Mouse (Mus musculus): ENCODE data around the gene 4930558C23Rik. TPM values are rescaled to one million over a fixed set of nuclear protein-coding genes. Genes with fewer than 3 reads are reported as not detected.
A peak's percentile ranks its signal among the peaks of the same experiment; 100 is the strongest.
"Not testable (repeated sequence)": the region's sequence is repeated elsewhere in the genome, so short reads cannot be mapped to it uniquely, and the experiment has no call there.

Gene 4930558C23Rik
- total RNA-seq, 2 experiments from 2014 or later, result not detected

DNA sequence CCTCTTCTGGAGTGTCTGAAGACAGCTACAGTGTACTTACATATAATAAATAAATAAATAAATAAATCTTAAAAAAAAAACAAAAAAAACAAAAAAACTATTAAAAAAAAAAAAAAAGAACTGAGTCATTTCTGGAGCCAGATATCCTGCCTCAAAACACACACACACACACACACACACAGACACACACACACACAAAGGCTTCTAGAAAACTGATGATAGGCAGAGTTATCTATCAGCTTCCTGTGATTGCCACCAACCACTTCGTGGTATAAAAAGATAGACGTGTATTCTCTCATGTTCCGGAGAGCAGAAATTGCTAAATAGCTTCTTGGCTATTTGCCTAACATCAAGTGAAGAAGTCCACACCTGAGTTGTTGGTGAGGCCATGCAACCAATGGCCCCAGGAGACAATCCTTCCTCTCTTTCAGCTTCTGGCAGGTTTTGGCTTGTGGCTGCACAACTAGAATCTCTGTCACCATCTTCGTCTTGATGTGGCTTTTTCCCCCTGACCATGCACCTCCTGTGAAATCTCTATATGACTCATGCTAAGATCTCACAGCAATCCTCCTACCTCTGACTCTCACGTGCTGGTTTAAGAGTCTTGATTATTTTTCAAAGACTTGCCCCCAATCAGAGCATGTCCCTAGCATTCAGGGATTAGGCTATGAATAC, 17.1 kb downstream of the 4930558C23Rik start:
- DNase-seq (ENCODE audit: low spot score in 2 of 2), result no peak

DNA sequence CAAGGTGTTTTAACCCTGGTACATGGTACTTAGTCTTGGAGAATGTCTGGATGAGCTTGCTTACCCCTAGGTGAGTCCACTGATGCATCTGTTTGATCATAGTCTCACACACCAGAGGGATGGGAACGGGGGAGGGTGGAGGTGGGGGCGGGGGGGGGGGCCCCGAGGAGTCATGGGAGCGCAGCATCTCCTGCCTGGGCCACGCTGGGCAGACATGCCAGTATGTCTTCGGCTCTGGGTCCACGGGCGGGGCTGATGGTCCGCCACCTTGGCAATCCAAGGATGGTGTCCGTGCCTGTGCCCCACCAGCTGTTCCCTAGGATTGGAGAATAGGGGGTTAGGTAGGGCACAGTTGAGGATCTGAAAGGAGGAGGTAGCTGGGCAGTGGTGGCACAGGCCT, 29.4 kb downstream of the 4930558C23Rik start:
- no peak for DNase-seq (ENCODE audit: low spot score in 2 of 2)

DNA sequence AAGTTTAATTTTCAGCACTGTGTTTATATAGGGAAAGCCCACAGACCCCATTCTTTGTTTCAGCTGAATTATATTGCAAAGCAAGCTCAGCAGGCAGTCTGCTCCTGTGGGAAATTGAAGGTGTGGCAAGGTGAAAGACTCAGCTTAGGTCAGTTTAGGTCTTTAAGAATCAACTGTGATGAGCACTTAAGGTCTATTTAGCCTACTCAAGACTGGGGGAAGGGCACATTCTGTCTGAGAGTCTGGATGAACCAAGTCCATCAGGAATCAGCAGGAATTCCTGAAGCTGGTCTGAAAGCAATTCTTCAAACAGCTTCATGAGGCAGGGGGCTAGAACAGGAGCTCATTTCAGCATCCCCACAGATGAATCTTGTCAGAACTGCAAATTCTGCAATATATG, 32.5 kb downstream of the 4930558C23Rik start:
- no peak for DNase-seq (ENCODE audit: low spot score in 2 of 2)

DNA sequence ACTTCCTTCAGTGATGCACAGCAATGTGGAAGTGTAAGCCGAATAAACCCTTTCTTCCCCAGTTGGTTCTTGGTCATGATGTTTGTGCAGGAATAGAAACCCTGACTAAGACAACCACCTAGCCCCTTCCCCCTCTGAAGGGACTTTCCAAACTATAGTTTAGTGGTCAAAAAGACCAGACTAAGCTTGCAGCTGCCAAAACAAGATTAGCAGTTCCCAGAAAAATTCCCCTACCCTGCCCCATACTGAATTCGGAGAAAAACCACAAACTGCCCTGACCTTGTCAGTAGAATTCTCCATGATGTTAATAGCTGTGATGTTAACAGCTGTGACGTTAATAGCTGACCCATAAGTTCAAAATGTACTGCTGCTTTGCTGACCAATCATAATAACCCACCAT, 42.4 kb downstream of the 4930558C23Rik start:
- DNase-seq (ENCODE audit: low spot score in 2 of 2), result not testable (repeated sequence)

DNA sequence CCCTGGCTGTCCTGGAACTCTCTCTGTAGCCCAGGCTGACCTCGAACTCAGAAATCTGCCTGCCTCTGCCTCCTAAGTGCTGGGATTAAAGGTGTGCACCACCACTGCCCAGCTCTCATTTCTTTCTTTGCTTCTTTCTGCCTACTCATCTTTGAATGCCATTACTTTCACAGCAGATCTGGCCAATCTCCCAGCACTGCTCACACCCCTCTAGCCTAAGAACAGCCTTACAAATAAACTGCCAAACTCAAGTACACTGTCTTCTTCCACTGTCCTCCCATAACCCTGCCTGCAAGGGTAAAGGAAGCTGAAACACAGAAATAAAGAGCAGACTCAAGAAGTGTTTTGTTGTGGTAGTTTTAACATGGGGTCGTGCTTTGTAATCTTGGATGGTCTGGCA, 44.9 kb downstream of the 4930558C23Rik start:
- no peak for DNase-seq (ENCODE audit: low spot score in 2 of 2)

DNA sequence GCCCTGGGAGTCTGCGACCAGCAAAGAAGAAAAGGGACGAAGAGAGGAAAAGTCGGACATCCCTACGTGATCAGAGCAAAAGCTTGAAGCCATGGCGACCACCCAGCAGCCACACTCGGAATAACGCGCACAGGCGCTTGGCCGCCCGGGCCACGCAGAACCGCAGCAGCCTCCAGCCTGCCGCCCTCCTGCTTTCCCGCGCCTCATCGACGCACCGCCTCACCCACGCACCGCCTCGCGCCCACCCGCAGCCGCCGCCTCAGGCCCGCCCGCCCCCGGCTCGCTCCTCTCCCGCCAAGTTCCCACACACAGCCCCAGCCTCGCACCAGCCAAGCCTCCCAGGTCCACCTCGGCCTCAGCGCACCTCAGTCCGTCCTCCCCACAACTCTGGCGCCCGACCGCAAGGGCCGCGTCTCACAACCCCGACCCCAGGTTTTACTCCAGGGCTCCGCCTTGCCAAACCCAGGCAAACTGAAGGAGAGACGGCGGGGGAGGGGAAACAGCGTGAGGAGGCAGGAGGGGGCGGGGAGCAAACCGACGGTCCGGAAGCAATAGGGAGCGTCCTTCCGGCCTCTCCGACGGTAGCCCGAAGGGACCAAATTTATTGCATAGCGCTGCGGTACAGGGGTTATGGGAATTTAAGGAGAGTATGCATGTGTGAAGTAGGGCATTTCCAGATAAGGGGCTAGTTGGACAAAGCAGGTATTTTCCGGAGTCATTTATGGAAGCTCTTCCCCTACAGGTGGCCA, 45.8 kb downstream of the 4930558C23Rik start, which contains the start of gene Setdb1:
Setdb1 (minus strand) TSS at position 502 of the 749 bp plus-strand sequence.
- DNase-seq (ENCODE audit: low spot score in 2 of 2), result peak; percentile 94 to 97

DNA sequence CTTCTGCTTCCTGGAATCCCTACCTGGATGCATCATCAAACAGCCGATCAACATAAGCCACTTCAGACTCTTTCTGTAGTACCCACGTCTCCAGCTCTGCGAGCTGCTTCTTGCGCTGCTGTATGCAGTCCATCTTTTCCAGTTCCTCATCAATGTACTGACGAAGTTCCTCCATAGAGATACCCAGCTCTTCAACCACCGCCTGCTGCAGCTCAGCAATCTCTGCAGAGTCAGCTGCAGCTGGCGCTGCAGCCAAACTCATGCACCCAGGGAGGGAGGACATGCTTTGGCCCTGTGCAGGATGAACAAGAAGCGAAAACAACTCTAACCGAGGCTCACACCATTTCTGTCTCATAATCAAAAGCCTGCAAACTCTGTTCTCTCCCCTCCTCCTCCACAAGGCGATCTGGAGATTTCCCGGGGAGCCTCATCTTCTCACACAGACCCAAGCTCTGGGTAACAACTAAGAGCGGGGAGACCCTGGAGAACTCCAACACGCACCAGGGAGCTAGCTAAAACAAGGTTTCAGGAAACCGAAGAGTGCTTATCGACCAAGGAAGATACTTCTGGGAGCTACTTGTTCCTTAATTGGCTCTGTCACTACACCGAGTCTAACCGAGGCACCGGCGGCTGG, 46.6 kb downstream of the 4930558C23Rik start:
- DNase-seq (ENCODE audit: low spot score in 2 of 2), result not testable (repeated sequence)

DNA sequence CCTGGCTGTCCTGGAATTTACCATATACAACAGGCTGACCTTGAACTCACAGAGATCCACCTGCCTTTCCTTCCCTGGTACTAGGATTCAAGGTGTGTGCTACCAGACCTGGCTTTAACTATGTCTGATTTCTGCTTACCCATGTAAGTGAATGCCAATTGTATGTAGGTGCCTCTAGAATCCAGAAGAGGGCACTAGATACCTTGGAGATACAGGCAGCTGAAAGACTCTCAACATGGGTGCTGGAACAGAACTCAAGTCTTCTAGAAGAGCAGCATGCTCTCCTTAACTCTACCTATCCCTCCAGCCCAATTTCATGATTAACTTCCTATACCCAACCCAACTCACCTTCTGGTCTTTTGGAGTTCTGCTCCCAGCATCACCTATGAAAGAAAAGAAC, 53.1 kb downstream of the 4930558C23Rik start:
- DNase-seq (ENCODE audit: low spot score in 2 of 2), result no peak

DNA sequence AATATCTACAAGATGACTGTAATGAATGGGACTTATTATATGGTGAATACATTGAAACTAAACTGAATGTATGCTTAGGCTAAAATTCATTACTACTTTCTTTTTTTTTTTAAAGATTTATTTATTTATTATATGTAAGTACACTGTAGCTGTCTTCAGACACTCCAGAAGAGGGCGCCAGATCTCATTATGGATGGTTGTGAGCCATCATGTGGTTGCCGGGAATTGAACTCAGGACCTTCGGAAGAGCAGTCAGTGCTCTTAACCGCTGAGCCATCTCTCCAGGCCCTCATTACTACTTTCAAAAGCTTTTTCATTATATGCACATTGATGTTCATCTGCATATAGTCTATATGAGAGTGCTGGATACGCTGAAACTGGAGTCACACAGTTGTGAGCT, 54.3 kb downstream of the 4930558C23Rik start:
- not testable (repeated sequence) for DNase-seq (ENCODE audit: low spot score in 2 of 2)

DNA sequence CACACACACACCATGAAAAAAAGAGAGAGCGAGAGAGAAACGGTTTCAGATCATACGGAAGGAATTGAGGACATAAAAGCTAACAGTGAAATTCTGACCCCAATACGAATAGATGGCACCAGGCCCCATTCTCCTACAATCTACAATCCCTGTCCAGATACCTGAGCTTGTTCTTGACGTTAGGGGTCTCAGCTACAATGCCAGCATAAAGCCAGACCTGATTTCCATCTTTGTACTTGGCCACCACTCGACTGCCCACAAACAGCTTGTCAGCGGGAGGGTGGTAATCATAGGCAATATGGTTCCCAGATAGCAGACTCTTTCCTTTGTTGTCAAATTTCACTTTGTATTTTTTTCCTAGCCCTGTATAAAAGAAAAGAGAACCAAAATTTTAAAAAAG, 56.2 kb downstream of the 4930558C23Rik start:
- no peak for DNase-seq (ENCODE audit: low spot score in 2 of 2)

DNA sequence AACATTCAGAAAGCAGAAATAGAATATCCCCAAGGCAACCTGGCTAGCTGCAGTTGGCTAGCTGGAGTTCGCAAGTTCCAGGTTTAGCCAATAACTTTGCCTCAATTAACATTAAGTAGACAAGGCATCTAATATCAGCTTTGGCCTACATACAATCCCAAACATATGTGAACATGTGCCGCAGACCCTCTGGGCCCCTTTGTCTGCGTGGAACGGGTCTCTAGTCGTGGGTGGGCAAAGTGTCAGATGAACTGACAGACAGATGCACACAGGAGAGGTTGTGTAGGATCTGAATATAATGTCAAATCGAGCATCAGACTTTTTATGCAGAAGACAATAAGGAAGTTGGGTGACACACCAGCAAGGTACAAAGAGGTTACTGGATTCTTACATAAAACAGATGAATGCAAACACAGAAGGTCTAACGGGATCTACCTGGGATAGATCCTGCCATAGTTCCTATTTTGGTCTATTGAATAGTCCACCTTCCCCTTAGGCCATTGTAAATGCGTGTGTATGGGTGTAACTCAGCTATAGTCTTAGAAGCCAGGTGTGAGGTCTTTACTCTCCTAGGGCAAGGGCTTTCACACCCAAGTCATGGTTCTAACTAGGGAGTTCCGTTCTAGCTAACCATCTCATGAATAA, 59.2 kb downstream of the 4930558C23Rik start:
- DNase-seq (ENCODE audit: low spot score in 2 of 2), result not testable (repeated sequence)

DNA sequence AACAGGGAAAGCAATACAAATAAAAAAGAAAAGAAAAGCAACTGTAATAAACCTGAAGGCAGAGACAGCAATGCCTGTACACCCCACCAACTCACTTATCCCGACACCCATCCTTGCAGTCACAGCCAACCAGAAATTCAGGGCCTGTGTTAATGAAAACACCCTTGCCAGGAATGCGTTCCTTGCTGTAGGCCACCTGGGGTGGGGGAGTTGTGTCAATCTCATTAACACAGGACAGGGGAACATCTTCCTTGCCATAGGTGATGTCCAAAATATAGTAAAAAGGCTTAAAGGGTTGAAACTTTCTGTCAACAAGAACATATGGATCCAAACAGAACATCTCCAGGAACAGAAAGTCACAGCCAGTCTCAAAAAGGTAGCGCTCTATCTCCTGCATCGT, 64.4 kb downstream of the 4930558C23Rik start:
- DNase-seq (ENCODE audit: low spot score in 2 of 2), result no peak

DNA sequence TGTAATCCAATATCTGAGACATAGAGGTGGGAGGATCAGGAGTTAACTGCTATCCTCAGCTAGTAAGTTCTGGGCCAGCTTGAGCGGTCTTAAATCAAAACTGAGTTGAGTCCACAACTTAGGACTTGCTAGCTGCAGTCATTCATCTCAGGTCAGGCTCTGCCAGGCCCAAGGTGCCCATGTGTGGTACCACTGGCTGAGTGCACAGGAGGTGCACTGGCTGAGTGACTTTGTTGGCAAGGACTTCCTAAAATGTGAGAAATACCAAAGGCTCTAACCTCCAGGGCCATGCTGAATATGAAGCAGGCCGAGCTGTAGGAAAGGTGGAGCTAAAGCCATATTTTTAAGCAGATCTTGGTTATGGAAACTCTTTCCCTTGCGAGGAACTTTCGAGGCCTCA, 65.3 kb downstream of the 4930558C23Rik start:
- DNase-seq (ENCODE audit: low spot score in 2 of 2), result no peak

Other genes starting within 250 kb of the 4930558C23Rik start
- 100 to 1,000 TPM; 112 to 123 TPM for gene Sema6c, start 242.4 kb downstream of the 4930558C23Rik start, total RNA-seq (2021)
- gene Gabpb2, start 184.9 kb downstream of the 4930558C23Rik start, total RNA-seq (2021), result 10 to 100 TPM; 18.0 to 18.8 TPM
- gene Cdc42se1, start 174.1 kb downstream of the 4930558C23Rik start, total RNA-seq (2021), result 10 to 100 TPM; 48.1 to 49.2 TPM
- gene Mllt11, start 170.7 kb downstream of the 4930558C23Rik start, total RNA-seq (2021), result 10 to 100 TPM; 30.9 to 34.4 TPM
- under 1 TPM in 1 of 2 experiments, not detected in 1; 0.18 TPM for gene Gm128, start 161.2 kb downstream of the 4930558C23Rik start, total RNA-seq (2021)
- gene Bnipl, start 151.6 kb downstream of the 4930558C23Rik start, total RNA-seq (2021), result under 1 TPM; 0.16 to 0.29 TPM
- gene Mindy1, start 121.5 kb downstream of the 4930558C23Rik start, total RNA-seq (2021), result 10 to 100 TPM; 22.8 to 26.8 TPM
- gene Prune1, start 120.8 kb downstream of the 4930558C23Rik start, total RNA-seq (2021), result 10 to 100 TPM; 68.7 to 78.2 TPM
- 1 to 10 TPM in 1 of 2 experiments, under 1 TPM in 1; 0.57 to 1.1 TPM for gene Anxa9, start 95.7 kb downstream of the 4930558C23Rik start, total RNA-seq (2021)
- gene Cers2, start 88.0 kb downstream of the 4930558C23Rik start, total RNA-seq (2021), result 10 to 100 TPM; 56.0 to 61.5 TPM
- gene Setdb1, start 45.6 kb downstream of the 4930558C23Rik start, total RNA-seq (2021), result 10 to 100 TPM; 22.5 to 24.5 TPM
- 10 to 100 TPM; 59.6 to 72.8 TPM for gene Arnt, start 31.5 kb upstream of the 4930558C23Rik start, total RNA-seq (2021)
- 10 to 100 TPM; 49.1 to 52.4 TPM for gene Ctsk, start 96.4 kb upstream of the 4930558C23Rik start, total RNA-seq (2021)
- gene Ctss, start 123.9 kb upstream of the 4930558C23Rik start, total RNA-seq (2021), result 10 to 100 TPM; 10.1 to 10.7 TPM
- not detected for gene Hormad1, start 156.8 kb upstream of the 4930558C23Rik start, total RNA-seq (2021)
- gene Golph3l, start 186.1 kb upstream of the 4930558C23Rik start, total RNA-seq (2021), result 10 to 100 TPM; 21.1 to 21.7 TPM
- 10 to 100 TPM; 74.3 to 79.9 TPM for gene Ensa, start 222.2 kb upstream of the 4930558C23Rik start, total RNA-seq (2021)